Comparison of ENCODE assay signal across 9 mouse cellular contexts in the genomic region with DNA sequence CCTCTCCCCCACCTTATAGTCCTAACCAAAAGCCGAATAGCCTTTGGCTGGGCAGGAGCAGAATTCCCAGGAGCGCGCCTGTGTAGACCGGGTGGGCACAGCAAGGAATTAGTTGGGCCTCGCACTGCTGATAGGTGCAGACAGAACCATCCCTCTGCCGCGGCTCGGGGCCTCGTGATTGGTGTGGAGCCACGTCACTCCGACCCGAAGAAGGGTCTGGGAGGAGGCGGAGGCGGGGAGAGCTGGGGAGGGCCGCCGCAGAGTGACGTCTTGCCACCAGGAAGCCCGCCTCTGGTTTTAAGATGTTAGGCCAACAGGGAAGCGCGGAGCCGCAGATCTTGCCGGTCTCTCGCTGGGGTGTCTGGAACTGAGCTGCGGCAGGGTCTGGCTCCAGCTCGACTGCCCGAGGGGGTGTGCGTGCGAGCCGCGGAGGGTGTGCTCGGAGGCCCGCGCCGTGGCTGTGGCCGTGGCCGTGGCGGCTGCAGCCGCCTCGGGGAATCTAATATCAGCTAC. TPM values are rescaled to one million over a fixed set of nuclear protein-coding genes. Genes with fewer than 3 reads are reported as not detected.
DNase-seq lines count a peak whose midpoint lies in the region; ATAC-seq and TF ChIP-seq lines count a peak whose summit lies in the region.
"Had no signal": no experiment of that assay in that cellular context is flagged by ENCODE, and none has a peak within 500 bp of the region (broad histone marks: within the 10 kb centered on the region; RNA-seq: fewer than 3 reads in every experiment).

No protein-coding gene starts in this region.

- TF ChIP-seq EP300 in heart, adult 2 months (IDR thresholded peaks at IDR 0.05; ENCODE audit: insufficient read depth, low read depth, low read length), result no peak

- peak overlapping the region; percentile 92 for H3K4me2 ChIP-seq in lung, embryonic 16.5 days (ENCODE audit: low read depth, low read length)

- H3K27me3 ChIP-seq in heart, adult 2 months (ENCODE audit: control insufficient read depth, insufficient read depth, low read length), result peaks cover 36% of the 10 kb centered on the region
- H3K27me3 ChIP-seq in lung, embryonic 16.5 days (ENCODE audit: control insufficient read depth, insufficient read depth, low read depth, low read length), result peaks cover 90% of the 10 kb centered on the region

- intact Hi-C loops in heart, adult 2 months (cut with DNase I), result loop anchor here (10.0 kb wide), 1 partner anchor 1579 kb away; a partner anchor contains a TSS

- no peaks in the 10 kb centered on the region for H3K79me2 ChIP-seq in heart, adult 2 months (replicated peaks; ENCODE audit: control insufficient read depth, insufficient read depth, low read length)

- peak; percentile 67 to 73 for DNase-seq in layer of hippocampus, postnatal 10 days (ENCODE audit: low spot score in 2 of 2)
- no peak for DNase-seq in layer of hippocampus, adult 8-10 months (ENCODE audit: low spot score in 2 of 2)
- DNase-seq in embryo, embryonic 11 days, result peak; percentile 94
- DNase-seq in heart, adult 2 months, result peak; percentile 75 to 77
- peak; percentile 75 for DNase-seq in kidney, adult 18-20 months
- peak; percentile 65 for DNase-seq in ovary, postnatal 36 days (ENCODE audit: low spot score)
- DNase-seq in adipocyte (ENCODE audit: low spot score), result no peak

- TF ChIP-seq CTCF in heart, adult 2 months (IDR thresholded peaks at IDR 0.05), result no peak

- no peak for TF ChIP-seq POLR2A in heart, adult 2 months (IDR thresholded peaks at IDR 0.05; ENCODE audit: insufficient read depth, low read depth, low read length)

- H3K9ac ChIP-seq in heart, adult 2 months (ENCODE audit: low read depth, low read length), result peak overlapping the region; percentile 4; the same call in 1 of the 2 replicates
- peak overlapping the region; percentile 35 for H3K9ac ChIP-seq in lung, embryonic 16.5 days (ENCODE audit: low read length)

- under 1% methylated on average over 39 of the region's 39 CpGs for WGBS in heart, adult 2 months
- 1% methylated on average over 39 of the region's 39 CpGs for WGBS in lung, embryonic 16.5 days

- peak; percentile 95 for ATAC-seq in lung, embryonic 16.5 days (ENCODE audit: low read depth)

- H3K27ac ChIP-seq in heart, adult 2 months, result no peak overlapping the region
- H3K27ac ChIP-seq in lung, embryonic 16.5 days (ENCODE audit: low read length), result no peak overlapping the region

- no peaks in the 10 kb centered on the region for H3K9me3 ChIP-seq in lung, embryonic 16.5 days (ENCODE audit: control insufficient read depth, low read length)

- H3K36me3 ChIP-seq in heart, adult 2 months (ENCODE audit: control insufficient read depth, insufficient read depth, low read length), result no peaks in the 10 kb centered on the region
- H3K36me3 ChIP-seq in lung, embryonic 16.5 days (ENCODE audit: control insufficient read depth, insufficient read depth, low read length), result no peaks in the 10 kb centered on the region

- peak overlapping the region; percentile 55 for H3K4me3 ChIP-seq in heart, adult 2 months
- peak overlapping the region; percentile 64 for H3K4me3 ChIP-seq in lung, embryonic 16.5 days (ENCODE audit: low read length)

- H3K4me1 ChIP-seq in heart, adult 2 months (ENCODE audit: control insufficient read depth, insufficient read depth, low read length), result no peaks in the 10 kb centered on the region; the same call in none of the 2 replicates
- H3K4me1 ChIP-seq in lung, embryonic 16.5 days (replicated peaks; ENCODE audit: control insufficient read depth, insufficient read depth, low read length), result peaks cover 15% of the 10 kb centered on the region

RNA-seq across cellular contexts. Expression of a gene that starts 14.0 kb away (rescaled TPM):
- total RNA-seq in layer of hippocampus, postnatal 10 days (2021), result not detected
- not detected for total RNA-seq in layer of hippocampus, adult 8-10 months (2022)
- under 1 TPM; 0.30 to 0.76 TPM for total RNA-seq in heart, adult 2 months (2021)
- polyA plus RNA-seq in heart, adult 2 months (2012; rRNA removed), result 1.8 and 2.7 TPM in 2 replicates
- polyA plus RNA-seq in lung, embryonic 16.5 days (2015; fragmentation: Nextera tagmentation; extraction: Ambion mirVana), result 4.0 and 7.0 TPM in 2 replicates
- total RNA-seq: MEL had no signal

Comparison
In these comparisons a context has a peak if more than half of its experiments do, and no peak if none do; other contexts are left out.
1. DNase-seq: peak in layer of hippocampus, postnatal 10 days (2 of 2), embryo, embryonic 11 days (single experiment), heart, adult 2 months (2 of 2), kidney, adult 18-20 months (single experiment) and ovary, postnatal 36 days (single experiment); none in layer of hippocampus, adult 8-10 months (0 of 2) and adipocyte (single experiment).